Mouse (Mus musculus): ENCODE measurements around the gene Klf7.
"Not testable (repeated sequence)": the region's sequence is repeated elsewhere in the genome, so short reads cannot be mapped to it uniquely, and the experiment has no call there.

Klf7 gene

GRCm38 (mm10) chr1:64121559-64122465, at the start of gene Klf7:
Gene Klf7 (minus strand): TSS chr1:64122282.
- peak; percentile 100 for DNase-seq

DNA sequence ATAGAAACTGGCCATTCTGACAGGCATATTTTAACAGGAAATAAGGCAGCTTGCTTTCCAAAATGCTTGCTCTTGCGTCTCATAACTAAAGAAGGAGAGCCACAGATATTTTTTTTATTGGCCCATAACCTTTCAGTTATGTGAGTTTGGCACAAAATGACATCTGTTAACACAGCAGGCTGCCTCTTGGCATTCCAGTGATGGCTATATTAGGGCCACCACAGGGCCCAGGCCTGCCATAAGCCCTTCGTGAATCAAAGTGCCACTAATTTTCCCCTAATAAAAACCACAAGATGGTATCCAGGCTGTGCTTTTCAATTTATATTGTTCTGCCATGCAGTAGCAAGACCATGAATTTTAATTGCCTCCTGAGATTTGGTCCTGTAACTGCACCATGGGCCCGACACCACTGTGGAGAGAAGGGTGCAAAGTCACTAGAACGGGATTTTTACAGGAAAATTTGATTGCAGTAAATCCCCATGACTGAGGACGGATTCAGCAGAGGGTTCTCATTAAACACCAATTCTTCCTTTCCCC, 42.5 kb upstream of the Klf7 start:
- peak; percentile 90 for DNase-seq

DNA sequence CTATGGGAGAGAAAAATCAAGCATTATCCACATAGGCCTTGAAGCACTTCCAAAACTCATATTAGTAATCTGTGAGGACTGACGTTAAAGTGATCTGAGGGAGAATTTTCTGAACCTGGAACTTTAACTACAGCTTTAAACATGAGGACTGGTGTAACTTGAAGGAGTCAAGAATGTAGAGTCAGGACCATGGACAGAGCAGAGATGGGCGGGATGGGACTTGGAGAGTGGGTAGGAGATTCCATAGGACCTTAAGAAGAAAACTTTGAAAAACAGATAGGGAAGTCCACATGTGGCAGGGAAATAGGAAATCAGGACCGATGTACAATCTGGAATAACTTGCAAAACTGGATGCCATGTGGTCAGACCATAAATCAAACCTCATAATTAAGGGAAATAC, 36.7 kb upstream of the Klf7 start:
- no peak for DNase-seq

GRCm38 (mm10) chr1:64149185-64149584, 27.1 kb upstream of the Klf7 start:
- DNase-seq, result no peak

DNA sequence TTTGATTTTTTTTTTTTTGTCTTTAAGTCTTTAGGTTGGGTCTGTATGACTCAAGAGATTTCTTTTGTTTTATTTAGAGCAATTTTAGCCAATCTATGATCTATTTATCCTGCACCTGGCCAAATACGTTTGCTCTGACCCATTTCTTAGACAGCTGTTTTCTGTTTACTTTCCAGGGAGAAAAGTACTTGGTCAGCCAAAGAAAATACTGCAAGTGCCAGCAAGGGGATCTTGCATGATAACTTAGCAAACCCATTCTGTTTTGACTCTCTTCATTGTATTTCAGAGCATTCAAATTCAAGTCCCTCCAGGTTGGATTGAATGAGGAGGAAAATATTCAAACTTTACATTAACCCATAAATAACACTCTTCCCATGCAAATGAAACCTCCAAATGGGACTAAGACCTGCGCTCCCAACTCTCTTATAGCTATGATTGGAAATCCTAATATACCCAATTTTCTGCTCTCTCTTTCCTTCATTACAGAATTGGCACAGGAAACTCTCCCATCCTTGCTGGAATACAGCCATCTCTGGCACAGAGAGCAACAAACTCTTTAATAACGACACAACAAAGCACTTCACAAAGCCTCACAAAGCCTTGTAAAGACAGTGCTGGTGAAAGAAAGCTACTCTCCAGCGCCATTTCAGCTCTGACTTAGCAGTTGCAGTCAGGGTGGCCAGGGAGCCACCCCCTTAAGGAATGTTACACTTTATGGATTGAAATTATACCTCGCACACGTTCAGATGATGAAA, 20.8 kb upstream of the Klf7 start:
- DNase-seq, result no peak

GRCm38 (mm10) chr1:64134439-64134838, 12.4 kb upstream of the Klf7 start:
- DNase-seq, result no peak

DNA sequence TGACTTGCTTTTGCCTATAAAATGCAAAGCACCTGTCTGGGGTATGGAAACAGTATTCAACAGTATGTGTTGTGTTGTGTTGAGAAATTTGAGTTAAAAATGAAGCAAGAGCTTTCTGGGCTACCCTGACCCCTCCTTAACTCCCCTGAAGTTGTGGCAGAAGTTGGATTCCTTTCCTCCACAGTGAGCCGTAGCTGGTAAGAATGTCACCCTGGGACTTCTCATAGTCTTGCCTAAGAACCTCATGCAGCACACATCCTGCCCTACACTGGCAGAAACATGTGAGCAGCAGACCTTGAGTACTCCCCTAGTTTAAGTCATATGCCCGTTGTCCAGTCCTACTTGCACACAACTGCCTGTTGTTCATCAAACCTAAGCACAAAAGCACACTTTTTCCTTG, 4.7 kb upstream of the Klf7 start:
- no peak for DNase-seq

GRCm38 (mm10) chr1:64122466-64122830, 366 bp upstream of the Klf7 start:
- DNase-seq, result no peak

- peak; percentile 83 for DNase-seq
Observed at GRCm38 (mm10) chr1:64120811-64121515, 1.1 kb downstream of the Klf7 start.

- DNase-seq, result peak; percentile 69
Observed at GRCm38 (mm10) chr1:64120421-64120810, 1.7 kb downstream of the Klf7 start.

- peak; percentile 70 for DNase-seq
Observed at GRCm38 (mm10) chr1:64119851-64120250, 2.2 kb downstream of the Klf7 start.

DNA sequence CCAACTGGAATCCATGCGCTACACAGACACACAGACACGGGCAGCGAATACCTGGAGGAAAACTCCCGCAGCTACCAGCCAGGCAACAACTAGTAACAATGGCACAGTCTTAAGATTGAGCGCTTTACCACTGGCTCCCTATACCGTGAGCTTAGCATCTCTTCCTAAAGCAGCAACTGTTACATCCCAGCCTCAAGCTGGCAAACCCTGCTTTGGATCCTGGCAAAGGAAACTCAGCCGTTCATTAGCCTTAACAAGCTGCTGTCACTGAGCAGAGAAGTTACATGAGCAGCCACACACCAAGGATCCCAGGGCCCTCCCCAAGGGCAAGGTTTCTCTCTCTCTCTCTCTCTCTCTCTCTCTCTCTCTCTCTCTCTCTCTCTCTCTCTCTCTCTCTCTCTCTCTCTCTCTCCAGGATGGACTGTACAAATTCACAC, 2.7 kb downstream of the Klf7 start:
- peak; percentile 68 for DNase-seq

GRCm38 (mm10) chr1:64118285-64119170, 3.6 kb downstream of the Klf7 start:
- no peak for DNase-seq

DNA sequence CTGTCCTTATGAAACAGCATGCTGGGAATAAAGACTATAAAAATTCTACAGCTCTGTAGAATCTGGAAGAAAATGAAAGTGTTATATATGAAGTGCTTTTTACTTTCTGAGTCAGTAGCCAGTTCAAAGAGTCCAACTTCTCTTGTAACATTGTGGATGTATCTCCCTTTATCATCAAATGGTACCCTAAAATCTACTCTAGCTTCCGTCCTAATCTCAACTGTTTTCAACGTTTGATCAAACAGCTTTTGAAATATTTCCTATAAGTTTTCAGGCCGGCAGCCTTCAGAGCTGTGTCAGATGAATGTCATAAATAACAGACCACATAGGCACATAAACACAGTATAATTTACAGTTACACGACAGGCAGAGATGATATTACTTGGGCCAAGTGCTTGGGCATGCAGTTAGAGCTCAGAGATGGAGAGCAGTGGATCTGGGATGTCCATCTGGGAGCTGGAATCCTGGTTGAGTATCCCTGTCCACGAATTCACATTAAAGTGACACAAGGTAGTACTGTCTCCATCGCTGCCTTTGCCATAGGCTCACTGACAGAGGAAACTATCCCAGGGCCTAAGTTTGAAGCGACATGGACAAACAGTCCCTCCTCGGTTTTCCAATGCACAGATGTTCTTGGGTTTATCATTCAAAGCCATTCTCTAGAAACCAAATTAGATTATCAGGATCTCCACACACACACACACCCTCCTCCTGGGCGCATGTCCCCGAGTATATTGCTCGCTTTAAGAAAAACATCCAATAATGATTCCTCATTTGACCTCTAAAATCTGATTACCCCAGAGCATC, 4.4 kb downstream of the Klf7 start:
- DNase-seq, result no peak

- DNase-seq, result no peak
Observed at GRCm38 (mm10) chr1:64116746-64117455, 5.2 kb downstream of the Klf7 start.

DNA sequence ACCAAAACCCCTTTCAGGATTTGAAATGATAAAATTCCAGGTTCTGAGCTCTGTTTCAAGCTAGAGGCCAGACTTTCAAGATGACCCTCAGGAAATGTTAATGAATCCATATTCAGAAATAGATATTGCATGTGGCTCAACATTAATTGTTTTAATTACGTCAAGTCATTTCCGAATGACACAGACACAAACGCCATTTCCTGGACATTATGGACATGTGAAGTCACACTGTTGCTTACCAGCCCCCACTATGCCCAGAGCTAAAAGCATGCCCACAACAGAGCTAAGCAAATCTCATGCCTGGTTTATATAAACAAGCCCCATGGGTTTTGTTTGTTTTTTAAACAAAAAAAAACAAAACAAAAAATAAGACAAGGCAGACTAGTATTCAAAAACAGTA, 7.5 kb downstream of the Klf7 start:
- no peak for DNase-seq

DNA sequence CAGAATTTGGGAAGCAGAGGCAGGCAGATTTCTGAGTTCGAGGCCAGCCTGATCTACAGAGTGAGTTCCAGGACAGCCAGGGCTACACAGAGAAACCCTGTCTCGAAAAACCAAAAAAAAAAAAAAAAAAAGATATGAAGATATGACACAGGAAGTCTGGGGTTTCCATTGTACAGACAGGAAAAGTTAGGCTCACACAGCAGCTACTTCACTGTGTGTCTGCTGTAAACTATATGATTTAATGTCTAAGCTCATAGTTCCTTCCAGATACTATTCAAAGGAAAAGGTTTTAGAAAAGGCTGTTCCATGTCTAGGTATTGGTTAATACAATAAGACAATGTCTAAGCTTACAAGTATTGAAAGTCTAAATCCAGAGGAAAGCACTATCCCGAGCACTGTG, 13.4 kb downstream of the Klf7 start:
- DNase-seq, result not testable (repeated sequence)

- no peak for DNase-seq
Observed at GRCm38 (mm10) chr1:64107526-64107925, 14.6 kb downstream of the Klf7 start.

- DNase-seq, result no peak
Observed at GRCm38 (mm10) chr1:64106127-64106526, 16.0 kb downstream of the Klf7 start.

DNA sequence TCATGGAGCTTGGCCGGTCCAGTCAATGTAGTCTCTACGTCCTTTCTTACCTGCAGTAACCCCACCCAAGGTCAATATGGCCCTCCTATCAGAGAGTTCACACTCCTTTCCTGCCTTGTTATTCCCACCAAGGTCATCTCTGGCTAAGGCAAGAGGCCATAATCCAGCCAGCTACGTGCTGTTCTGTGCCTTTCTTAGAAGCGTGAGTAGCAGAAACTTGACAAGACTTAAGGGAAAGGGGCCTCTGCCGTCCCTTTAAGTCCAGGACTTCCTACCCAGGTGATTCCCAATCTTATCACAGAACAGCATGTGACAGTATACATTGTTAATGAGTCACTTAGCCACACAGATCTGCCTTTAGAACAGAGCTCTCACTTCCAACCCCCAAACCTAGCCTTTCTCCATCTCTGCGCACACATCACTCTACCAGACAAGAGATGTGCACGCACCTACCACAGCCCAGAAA, 16.9 kb downstream of the Klf7 start:
- no peak for DNase-seq
